Mouse (Mus musculus): ENCODE measurements around the gene Tnfrsf25. TPM values are rescaled to one million over a fixed set of nuclear protein-coding genes. Genes with fewer than 3 reads are reported as not detected.

The Tnfrsf25 gene
- polyA plus RNA-seq (2015; fragmentation: Nextera tagmentation; extraction: Ambion mirVana), result 0.53 and 1.0 TPM in 2 replicates

GRCm38 (mm10) chr4:152115921-152116612 lies at the start of gene Tnfrsf25:
Gene Tnfrsf25 (plus strand): TSS chr4:152115934.
- ATAC-seq (replicated peaks), result no peak; the same call in 1 of the 2 replicates

GRCm38 (mm10) chr4:152067280-152067679 lies 48.5 kb upstream of the Tnfrsf25 start:
- peaks cover 1% of the 10 kb centered on the region; the same call in 1 of the 2 replicates for H3K4me1 ChIP-seq
- H3K9ac ChIP-seq (replicated peaks), result no peak overlapping the region
- no peaks in the 10 kb centered on the region for H3K36me3 ChIP-seq
- no peak overlapping the region for H3K27ac ChIP-seq (replicated peaks)
- no peak overlapping the region for H3K4me3 ChIP-seq
- no peaks in the 10 kb centered on the region for H3K27me3 ChIP-seq
- no peak for ATAC-seq (replicated peaks)
- no peak overlapping the region for H3K4me2 ChIP-seq (replicated peaks)
- no peaks in the 10 kb centered on the region for H3K9me3 ChIP-seq

More at GRCm38 (mm10) chr4:152115921-152116612, at the start of gene Tnfrsf25:
- Histone ChIP-seq H3K9ac (replicated peaks) (no peak within 1 kb of the TSS), H3K27me3 (peaks cover 65% of the 10 kb centered on the region), H3K36me3 (no peaks in the 10 kb centered on the region; the same call in 1 of the 2 replicates), H3K9me3 (no peaks in the 10 kb centered on the region), H3K4me1 (peaks cover 23% of the 10 kb centered on the region), H3K4me3 (no peak within 1 kb of the TSS), H3K27ac (replicated peaks) (no peak within 1 kb of the TSS), H3K4me2 (replicated peaks) (no peak within 1 kb of the TSS)
- WGBS, result 5% methylated on average over 30 of the region's 30 CpGs

- Histone ChIP-seq H3K4me3 (no peak overlapping the region), H3K9me3 (no peaks in the 10 kb centered on the region), H3K27ac (replicated peaks) (no peak overlapping the region), H3K4me2 (replicated peaks) (no peak overlapping the region), H3K27me3 (no peaks in the 10 kb centered on the region), H3K9ac (replicated peaks) (no peak overlapping the region), H3K36me3 (no peaks in the 10 kb centered on the region), H3K4me1 (peaks cover 7% of the 10 kb centered on the region; the same call in 1 of the 2 replicates)
- 81% methylated on average over 6 of the region's 6 CpGs for WGBS
- ATAC-seq (replicated peaks), result no peak
These were observed 47.5 kb upstream of the Tnfrsf25 start for GRCm38 (mm10) chr4:152068166-152068724.

- 86% methylated on average over 3 of the region's 3 CpGs for WGBS
- no peak for ATAC-seq (replicated peaks)
- H3K27ac ChIP-seq (replicated peaks), result no peak overlapping the region
These were observed 46.5 kb upstream of the Tnfrsf25 start for GRCm38 (mm10) chr4:152069245-152069644.

GRCm38 (mm10) chr4:152070494-152071396 lies 45.0 kb upstream of the Tnfrsf25 start:
- Histone ChIP-seq H3K4me2 (replicated peaks) (no peak overlapping the region), H3K4me3 (no peak overlapping the region), H3K27ac (replicated peaks) (no peak overlapping the region), H3K27me3 (no peaks in the 10 kb centered on the region), H3K36me3 (no peaks in the 10 kb centered on the region), H3K9me3 (no peaks in the 10 kb centered on the region), H3K9ac (replicated peaks) (no peak overlapping the region), H3K4me1 (peaks cover 7% of the 10 kb centered on the region; the same call in 1 of the 2 replicates)
- no peak for ATAC-seq (replicated peaks)
- 78% methylated on average over 11 of the region's 11 CpGs for WGBS

More at GRCm38 (mm10) chr4:152069245-152069644, 46.5 kb upstream of the Tnfrsf25 start:
- Histone ChIP-seq H3K9ac (replicated peaks) (no peak overlapping the region), H3K4me2 (replicated peaks) (no peak overlapping the region), H3K9me3 (no peaks in the 10 kb centered on the region), H3K27me3 (no peaks in the 10 kb centered on the region), H3K4me3 (no peak overlapping the region), H3K4me1 (peaks cover 7% of the 10 kb centered on the region; the same call in 1 of the 2 replicates), H3K36me3 (no peaks in the 10 kb centered on the region)

GRCm38 (mm10) chr4:152072121-152072601 lies 43.6 kb upstream of the Tnfrsf25 start, which contains the start of gene Plekhg5:
Gene Plekhg5 (plus strand): TSS chr4:152072498.
- Histone ChIP-seq H3K4me2 (replicated peaks) (no peak within 1 kb of the TSS), H3K9me3 (no peaks in the 10 kb centered on the region), H3K27me3 (no peaks in the 10 kb centered on the region), H3K36me3 (no peaks in the 10 kb centered on the region), H3K27ac (replicated peaks) (no peak within 1 kb of the TSS; the same call in 1 of the 2 replicates), H3K4me1 (peaks cover 7% of the 10 kb centered on the region; the same call in 1 of the 2 replicates), H3K9ac (replicated peaks) (no peak within 1 kb of the TSS), H3K4me3 (no peak within 1 kb of the TSS)
- ATAC-seq (replicated peaks), result no peak
- 65% methylated on average over 10 of the region's 10 CpGs for WGBS

GRCm38 (mm10) chr4:152072655-152073054 lies 43.1 kb upstream of the Tnfrsf25 start:
- no peak overlapping the region for H3K4me2 ChIP-seq (replicated peaks)
- WGBS, result 65% methylated on average over 10 of the region's 10 CpGs
- peaks cover 7% of the 10 kb centered on the region; the same call in 1 of the 2 replicates for H3K4me1 ChIP-seq
- H3K9ac ChIP-seq (replicated peaks), result no peak overlapping the region
- H3K9me3 ChIP-seq, result no peaks in the 10 kb centered on the region
- H3K27me3 ChIP-seq, result no peaks in the 10 kb centered on the region
- H3K27ac ChIP-seq (replicated peaks), result no peak overlapping the region; the same call in 1 of the 2 replicates
- no peaks in the 10 kb centered on the region for H3K36me3 ChIP-seq
- ATAC-seq (replicated peaks), result no peak
- no peak overlapping the region for H3K4me3 ChIP-seq

- no peak overlapping the region for H3K9ac ChIP-seq (replicated peaks)
- ATAC-seq (replicated peaks), result no peak
- H3K27ac ChIP-seq (replicated peaks), result no peak overlapping the region
- H3K4me2 ChIP-seq (replicated peaks), result no peak overlapping the region
- WGBS, result 80% methylated on average over 6 of the region's 6 CpGs
- no peaks in the 10 kb centered on the region for H3K27me3 ChIP-seq
- H3K4me3 ChIP-seq, result no peak overlapping the region
- H3K4me1 ChIP-seq, result peaks cover 7% of the 10 kb centered on the region; the same call in 1 of the 2 replicates
- H3K36me3 ChIP-seq, result no peaks in the 10 kb centered on the region
- no peaks in the 10 kb centered on the region for H3K9me3 ChIP-seq
These were observed 42.0 kb upstream of the Tnfrsf25 start for GRCm38 (mm10) chr4:152073715-152074114.

GRCm38 (mm10) chr4:152074548-152074947 lies 41.2 kb upstream of the Tnfrsf25 start:
- Histone ChIP-seq H3K9me3 (no peaks in the 10 kb centered on the region), H3K4me2 (replicated peaks) (no peak overlapping the region), H3K9ac (replicated peaks) (no peak overlapping the region), H3K27me3 (no peaks in the 10 kb centered on the region), H3K4me1 (peaks cover 7% of the 10 kb centered on the region; the same call in 1 of the 2 replicates), H3K36me3 (no peaks in the 10 kb centered on the region), H3K4me3 (no peak overlapping the region), H3K27ac (replicated peaks) (no peak overlapping the region)
- no peak for ATAC-seq (replicated peaks)
- WGBS, result 79% methylated on average over 9 of the region's 9 CpGs

- no peaks in the 10 kb centered on the region for H3K36me3 ChIP-seq
- H3K27ac ChIP-seq (replicated peaks), result no peak overlapping the region
- no peak overlapping the region for H3K4me3 ChIP-seq
- no peak for ATAC-seq (replicated peaks)
- no peaks in the 10 kb centered on the region for H3K9me3 ChIP-seq
- H3K4me1 ChIP-seq, result peaks cover 7% of the 10 kb centered on the region; the same call in 1 of the 2 replicates
- no peak overlapping the region for H3K9ac ChIP-seq (replicated peaks)
- 88% methylated on average over 9 of the region's 9 CpGs for WGBS
- H3K27me3 ChIP-seq, result no peaks in the 10 kb centered on the region
- H3K4me2 ChIP-seq (replicated peaks), result no peak overlapping the region
These were observed 38.5 kb upstream of the Tnfrsf25 start for GRCm38 (mm10) chr4:152077191-152077590.

GRCm38 (mm10) chr4:152078105-152078530 lies 37.6 kb upstream of the Tnfrsf25 start:
- Histone ChIP-seq H3K27me3 (no peaks in the 10 kb centered on the region), H3K9me3 (no peaks in the 10 kb centered on the region), H3K9ac (replicated peaks) (no peak overlapping the region), H3K4me2 (replicated peaks) (no peak overlapping the region), H3K4me3 (no peak overlapping the region), H3K36me3 (no peaks in the 10 kb centered on the region), H3K27ac (replicated peaks) (no peak overlapping the region), H3K4me1 (no peaks in the 10 kb centered on the region)
- ATAC-seq (replicated peaks), result no peak
- WGBS, result 95% methylated on average over 10 of the region's 10 CpGs
